Mouse (Mus musculus) adrenal gland, postnatal 14 days (tissue): Measurements from ENCODE around the gene Nub1. TPM values are rescaled to one million over a fixed set of nuclear protein-coding genes. Genes with fewer than 3 reads are reported as not detected.
"Not testable (repeated sequence)": the region's sequence is repeated elsewhere in the genome, so short reads cannot be mapped to it uniquely, and the experiment has no call there.

Experiments
- DNase-seq: peaks from one replicate; pipeline ENCODE4 v3.0.0; 2021; ENCODE audit warnings: mixed read lengths
- long read RNA-seq, 2 experiments: library from polyadenylated mRNA; stranded (forward); transcript quantifications; one replicate each; pipeline ENCODE4 v2.0.0; 2021
- total RNA-seq: library from RNA; stranded (reverse); gene quantifications from 2 replicates; pipeline ENCODE4 v1.2.3, GENCODE M21; 2021

Nub1 gene
- total RNA-seq = 45.4 and 50.7 TPM in 2 replicates
- long read RNA-seq, experiment 1, transcript Nub1-202 (15 exons, 3,546 nt) = minor isoform, 35 of 108 reads
- long read RNA-seq, experiment 1, transcript Nub1-201 (15 exons, 3,269 nt) = major isoform, 46 of 108 reads
- long read RNA-seq, experiment 1, partial matches to known transcripts = 20 of 108 reads
- long read RNA-seq, experiment 1, other reads (novel, unspliced or antisense) = 7 of 108 reads
- long read RNA-seq, experiment 2, transcript Nub1-202 (15 exons, 3,546 nt) = minor isoform, 19 of 69 reads
- long read RNA-seq, experiment 2, transcript Nub1-201 (15 exons, 3,269 nt) = major isoform, 23 of 69 reads
- long read RNA-seq, experiment 2, partial matches to known transcripts = 16 of 69 reads
- long read RNA-seq, experiment 2, other reads (novel, unspliced or antisense) = 11 of 69 reads

GRCm38 (mm10) chr5:24685366-24686093, at the start of gene Nub1:
TSS of gene Nub1 (plus strand) at chr5:24685532.
- DNase-seq = peak; percentile 99

GRCm38 (mm10) chr5:24636987-24637386, 48.3 kb upstream of the Nub1 start:
- DNase-seq = no peak

- DNase-seq = no peak
Observed at GRCm38 (mm10) chr5:24638131-24638530, 47.2 kb upstream of the Nub1 start.

GRCm38 (mm10) chr5:24639081-24639480, 46.3 kb upstream of the Nub1 start:
- DNase-seq = no peak

GRCm38 (mm10) chr5:24645454-24645853, 39.9 kb upstream of the Nub1 start:
- DNase-seq = no peak

GRCm38 (mm10) chr5:24649231-24649630, 36.1 kb upstream of the Nub1 start:
- no peak for DNase-seq

- no peak for DNase-seq
Observed at GRCm38 (mm10) chr5:24649701-24650100, 35.6 kb upstream of the Nub1 start.

- no peak for DNase-seq
Observed at GRCm38 (mm10) chr5:24651356-24651755, 34.0 kb upstream of the Nub1 start.

- DNase-seq = peak; percentile 88
Observed at GRCm38 (mm10) chr5:24651768-24652752, 33.3 kb upstream of the Nub1 start.

GRCm38 (mm10) chr5:24652780-24653179, 32.6 kb upstream of the Nub1 start:
- no peak for DNase-seq

GRCm38 (mm10) chr5:24654491-24654890, 30.8 kb upstream of the Nub1 start:
- DNase-seq = no peak

- DNase-seq = peak; percentile 38
Observed at GRCm38 (mm10) chr5:24657113-24657512, 28.2 kb upstream of the Nub1 start.

GRCm38 (mm10) chr5:24659708-24660423, 25.5 kb upstream of the Nub1 start:
- no peak for DNase-seq

- no peak for DNase-seq
Observed at GRCm38 (mm10) chr5:24661457-24661856, 23.9 kb upstream of the Nub1 start.

GRCm38 (mm10) chr5:24674238-24674637, 11.1 kb upstream of the Nub1 start:
- peak; percentile 85 for DNase-seq

- DNase-seq = no peak
Observed at GRCm38 (mm10) chr5:24681436-24681835, 3.9 kb upstream of the Nub1 start.

- peak; percentile 61 for DNase-seq
Observed at GRCm38 (mm10) chr5:24684578-24685365, 560 bp upstream of the Nub1 start.

GRCm38 (mm10) chr5:24686176-24686575, 844 bp downstream of the Nub1 start:
- no peak for DNase-seq

GRCm38 (mm10) chr5:24686671-24687420, 1.5 kb downstream of the Nub1 start:
- not testable (repeated sequence) for DNase-seq

- peak; percentile 26 for DNase-seq
Observed at GRCm38 (mm10) chr5:24687696-24688095, 2.4 kb downstream of the Nub1 start.
